Mouse (Mus musculus) heart, postnatal 10 days (tissue): ENCODE data around the gene Immp2l. TPM values are rescaled to one million over a fixed set of nuclear protein-coding genes. Genes with fewer than 3 reads are reported as not detected.
"Not testable (repeated sequence)": the region's sequence is repeated elsewhere in the genome, so short reads cannot be mapped to it uniquely, and the experiment has no call there.

Experiments
- DNase-seq, 2 experiments: peaks; one replicate each; pipeline ENCODE4 v3.0.0; 2021
- intact Hi-C: fragments of 180-260 bp; cut with DNase I; formaldehyde crosslinking; loops from one replicate; pipeline ENCODE4 v1.15.1; 2025
- total RNA-seq, 2 experiments: library from RNA; stranded (reverse); gene quantifications; 2 replicates each; pipeline ENCODE4 v1.2.3; 2021

The Immp2l gene
- total RNA-seq, 2 experiments from 2014 or later = 10.2 to 11.5 TPM

- intact Hi-C loops = no loop called here
- no peak for DNase-seq
Measured at GRCm38 (mm10) chr12:41763396-41763795, 739.5 kb downstream of the Immp2l start.

DNA sequence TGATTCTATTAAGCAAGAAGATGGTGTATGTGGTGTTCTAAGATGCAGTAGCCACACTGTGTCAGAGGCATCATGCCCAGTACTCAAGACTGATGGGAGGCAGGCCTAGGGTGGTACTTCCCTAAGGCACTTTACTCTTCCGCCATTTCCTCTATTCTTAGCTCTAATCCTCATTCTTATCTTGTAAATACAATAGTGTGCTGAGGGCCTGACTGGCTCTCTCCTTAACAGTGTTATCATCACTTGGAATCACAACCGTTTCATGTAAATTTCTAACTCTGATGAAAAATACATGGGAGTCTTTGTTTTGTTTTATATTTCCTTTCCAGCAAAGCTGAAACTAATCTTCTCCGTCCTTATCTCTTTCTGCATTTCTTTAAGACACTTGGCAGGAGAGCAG is 750.1 kb downstream of the Immp2l start:
- no peak for DNase-seq
- intact Hi-C loops = no loop called here

- intact Hi-C loops = no loop called here
- DNase-seq = no peak
Measured at GRCm38 (mm10) chr12:41774623-41775323, 750.9 kb downstream of the Immp2l start.

GRCm38 (mm10) chr12:41777762-41778161 is 753.9 kb downstream of the Immp2l start:
- DNase-seq, intact Hi-C loops: not testable (repeated sequence)

GRCm38 (mm10) chr12:41793681-41794080 is 769.8 kb downstream of the Immp2l start:
- DNase-seq, intact Hi-C loops: not testable (repeated sequence)

DNA sequence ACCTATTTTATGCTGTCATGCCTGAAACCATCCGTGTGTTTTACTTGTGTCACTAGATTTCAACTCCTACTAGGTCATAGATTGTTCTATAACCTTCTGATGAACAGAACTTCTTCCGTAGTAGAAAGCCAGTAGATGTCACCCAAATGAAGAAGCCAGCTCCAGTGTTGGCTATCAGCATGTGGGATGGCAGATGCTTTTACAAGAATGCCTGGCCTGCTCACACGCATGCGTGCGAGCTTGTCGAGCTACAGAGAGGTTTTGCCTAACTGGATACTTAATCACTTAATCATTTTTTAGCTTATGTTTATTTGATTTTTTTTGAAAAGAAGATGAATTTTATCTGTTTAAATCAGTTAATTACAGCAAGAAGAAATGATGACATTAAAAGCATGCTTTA is 805.6 kb downstream of the Immp2l start:
- intact Hi-C loops = no loop called here

GRCm38 (mm10) chr12:41831731-41832130 is 807.8 kb downstream of the Immp2l start:
- no peak for DNase-seq
- intact Hi-C loops = no loop called here

More for the DNA sequence above, 805.6 kb downstream of the Immp2l start:
- DNase-seq = no peak

- DNase-seq = no peak
- intact Hi-C loops = no loop called here
Measured at GRCm38 (mm10) chr12:41834646-41835045, 810.8 kb downstream of the Immp2l start.

- DNase-seq = peak; percentile 3 to 6
- intact Hi-C loops = no loop called here
Measured at GRCm38 (mm10) chr12:41838334-41838847, 814.5 kb downstream of the Immp2l start.

DNA sequence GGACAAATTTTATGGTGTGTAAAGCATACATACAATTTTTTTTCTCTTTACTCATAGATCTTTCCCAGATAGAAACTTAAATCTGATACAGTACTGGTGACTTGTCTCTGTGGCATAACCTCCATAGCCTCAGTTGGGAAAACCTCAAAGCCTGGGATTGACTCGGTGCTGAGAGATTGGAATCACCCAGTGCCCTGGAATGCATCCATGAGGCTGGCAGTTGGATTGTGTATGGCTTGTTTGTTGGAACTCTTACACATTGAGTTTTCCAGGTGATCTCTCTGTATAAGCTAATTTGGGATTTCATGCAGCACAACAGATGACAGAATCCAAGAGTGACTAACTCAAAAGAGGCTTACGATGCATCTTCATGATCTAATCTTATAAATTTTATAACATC is 815.4 kb downstream of the Immp2l start:
- intact Hi-C loops = no loop called here
- no peak for DNase-seq

- intact Hi-C loops = no loop called here
- no peak for DNase-seq
Measured at GRCm38 (mm10) chr12:41842694-41843329, 818.9 kb downstream of the Immp2l start.

GRCm38 (mm10) chr12:41851896-41852470 is 828.1 kb downstream of the Immp2l start:
- intact Hi-C loops = no loop called here
- DNase-seq = no peak

- DNase-seq, intact Hi-C loops: not testable (repeated sequence)
Measured at GRCm38 (mm10) chr12:41859652-41860051, 835.8 kb downstream of the Immp2l start.

- intact Hi-C loops = no loop called here
- no peak for DNase-seq
Measured at GRCm38 (mm10) chr12:41868317-41868716, 844.4 kb downstream of the Immp2l start.

GRCm38 (mm10) chr12:41874015-41874414 is 850.1 kb downstream of the Immp2l start:
- intact Hi-C loops = no loop called here
- no peak for DNase-seq

DNA sequence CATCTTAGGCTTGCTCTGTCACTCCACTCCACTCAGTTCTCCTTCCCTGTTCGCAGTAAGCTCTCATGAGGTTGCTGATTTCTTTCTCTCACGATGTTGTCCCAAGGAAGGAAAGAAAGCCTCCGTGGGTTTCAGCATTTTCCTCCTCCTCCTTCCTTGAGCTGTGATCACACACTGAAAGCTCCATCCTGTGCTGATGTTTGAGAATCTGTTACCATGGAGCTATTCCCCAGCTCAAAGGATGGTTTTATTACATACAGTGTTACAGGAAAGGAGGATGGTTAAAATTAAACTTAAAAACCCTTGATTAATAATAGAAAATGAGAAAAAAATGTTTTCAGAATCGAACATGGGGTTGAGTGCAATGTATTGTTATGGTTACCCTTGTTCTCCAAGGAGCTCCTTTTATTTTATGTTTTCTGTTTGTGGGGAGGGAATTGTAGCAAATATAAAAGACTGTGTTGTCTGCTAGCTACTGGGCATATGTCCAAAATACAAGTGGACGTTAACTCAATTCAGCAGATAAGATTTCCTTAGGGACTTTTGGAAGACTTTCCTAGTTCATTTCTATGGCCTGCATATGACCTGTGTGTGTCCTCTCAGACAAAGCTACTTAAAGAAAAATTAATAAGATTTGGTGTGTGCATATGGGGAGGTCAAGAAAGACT is 853.5 kb downstream of the Immp2l start:
- no peak for DNase-seq
- intact Hi-C loops = no loop called here

GRCm38 (mm10) chr12:41878493-41878892 is 854.6 kb downstream of the Immp2l start:
- intact Hi-C loops = no loop called here
- no peak for DNase-seq

- DNase-seq = no peak
- intact Hi-C loops = no loop called here
Measured at GRCm38 (mm10) chr12:41878972-41879371, 855.1 kb downstream of the Immp2l start.

GRCm38 (mm10) chr12:41879412-41879811 is 855.5 kb downstream of the Immp2l start:
- intact Hi-C loops = no loop called here
- no peak for DNase-seq

- intact Hi-C loops = no loop called here
- no peak for DNase-seq
Measured at GRCm38 (mm10) chr12:41880833-41881232, 856.9 kb downstream of the Immp2l start.

- intact Hi-C loops = no loop called here
- DNase-seq = no peak
Measured at GRCm38 (mm10) chr12:41908011-41908410, 884.1 kb downstream of the Immp2l start.
